10 mouse cellular contexts compared by ENCODE assay signal in genomic region chr4:140951861-140952641, GRCm38 (mm10). TPM values are rescaled to one million over a fixed set of nuclear protein-coding genes. Genes with fewer than 3 reads are reported as not detected.
DNase-seq lines count a peak whose midpoint lies in the region; ATAC-seq lines count a peak whose summit lies in the region.
"Had no signal": no experiment of that assay in that cellular context is flagged by ENCODE, and none has a peak within 500 bp of the region (broad histone marks: within the 10 kb centered on the region; RNA-seq: fewer than 3 reads in every experiment).

No protein-coding gene starts in this region.

- peak; percentile 38 for DNase-seq in lung, postnatal 25 days (ENCODE audit: low spot score)
- DNase-seq in lung, adult 18-20 months = no peak
- DNase-seq in monocyte, adult 2 months (ENCODE audit: low read depth in 1 of 2, low spot score in 2 of 2) = peak; percentile 59 to 70
- peak; percentile 60 to 63 for DNase-seq in thymus, postnatal 36 days
- no peak for DNase-seq in testis, postnatal 10 days (ENCODE audit: low spot score)
- DNase-seq in left cerebral cortex, postnatal 36 days (ENCODE audit: low spot score in 2 of 2) = no peak
- DNase-seq: gastrocnemius, postnatal 10 days; lung, embryonic 14.5 days had no signal

- ATAC-seq in activated CD4-positive, CD25-positive, alpha-beta regulatory T cell, adult 4 months = peak; percentile 40
- ATAC-seq: intestine, embryonic 16.5 days had no signal

- intact Hi-C loops in left cerebral cortex, postnatal 36 days (cut with DNase I) = no loop called here

RNA-seq across cellular contexts. Expression of gene Sdhb, which starts 9.0 kb away (rescaled TPM):
- polyA plus RNA-seq in activated CD4-positive, CD25-positive, alpha-beta regulatory T cell, adult 4 months (2017; shearing (Covaris generic)) = 100 to 1,000 TPM; 318 to 321 TPM
- 100 to 1,000 TPM; 171 to 200 TPM for total RNA-seq in left cerebral cortex, postnatal 36 days (2021)

RNA-seq across cellular contexts. Expression of gene Atp13a2, which starts 34.6 kb away (rescaled TPM):
- polyA plus RNA-seq in activated CD4-positive, CD25-positive, alpha-beta regulatory T cell, adult 4 months (2017; shearing (Covaris generic)) = 1 to 10 TPM; 5.6 to 7.5 TPM
- 100 to 1,000 TPM; 162 to 171 TPM for total RNA-seq in left cerebral cortex, postnatal 36 days (2021)

RNA-seq across cellular contexts. Expression of gene Padi2, which starts 45.9 kb away (rescaled TPM):
- polyA plus RNA-seq in activated CD4-positive, CD25-positive, alpha-beta regulatory T cell, adult 4 months (2017; shearing (Covaris generic)) = 1 to 10 TPM; 9.5 to 9.7 TPM
- total RNA-seq in left cerebral cortex, postnatal 36 days (2021) = 10 to 100 TPM; 11.9 to 14.0 TPM

RNA-seq across cellular contexts. Expression of gene Mfap2, which starts 58.2 kb away (rescaled TPM):
- not detected for polyA plus RNA-seq in activated CD4-positive, CD25-positive, alpha-beta regulatory T cell, adult 4 months (2017; shearing (Covaris generic))
- 1 to 10 TPM; 3.9 to 5.9 TPM for total RNA-seq in left cerebral cortex, postnatal 36 days (2021)

Comparison
In these comparisons a context has a peak if more than half of its experiments do, and no peak if none do; other contexts are left out.
1. DNase-seq: peak in lung, postnatal 25 days (single experiment), monocyte, adult 2 months (2 of 2) and thymus, postnatal 36 days (2 of 2); none in lung, adult 18-20 months (0 of 2), testis, postnatal 10 days (single experiment) and left cerebral cortex, postnatal 36 days (0 of 2).